Mouse (Mus musculus) midbrain, postnatal 0 days (tissue): ENCODE measurements at regions not wholly inside any gene's neighbourhood (a gene's known extent, or its start where the extent isn't known, plus 50 kb on each side); places are given as distances from the start of the nearest gene placed in this dataset.

ENCODE experiments used
- ATAC-seq: fragments of 200-750 bp; cut with Nextera tagmentation; 2 replicates; pipeline ENCODE4 v1.8.0; 2017; ENCODE audit warnings: moderate number of reproducible peaks, mild to moderate bottlenecking, moderate TSS enrichment, moderate library complexity; ENCODE audit not compliant: low FRiP score
- DNase-seq: peaks from one replicate; pipeline ENCODE4 v3.0.0-alpha.2; 2015; ENCODE audit warnings: low spot score
- H3K27ac ChIP-seq: fragments of 300-500 bp; sonication (generic); 2 replicates; pipeline ENCODE4 v1.5.1; 2014; ENCODE audit warnings: low read depth, mild to moderate bottlenecking, low read length, mixed read lengths
- H3K27me3 ChIP-seq: fragments of 300-500 bp; sonication (generic); 2 replicates; pipeline ENCODE4 v1.6.1; 2014; ENCODE audit warnings: low read length, control low read depth, mixed read lengths; ENCODE audit not compliant: insufficient read depth
- H3K36me3 ChIP-seq: fragments of 300-500 bp; sonication (generic); 2 replicates; pipeline ENCODE4 v1.6.1; 2014; ENCODE audit warnings: low read length, control low read depth, mixed read lengths; ENCODE audit not compliant: insufficient read depth
- H3K4me1 ChIP-seq: fragments of 300-500 bp; sonication (generic); 2 replicates; pipeline ENCODE4 v1.6.1; 2014; ENCODE audit warnings: mild to moderate bottlenecking, control low read depth, antibody characterized with exemption, low read length, mixed read lengths; ENCODE audit not compliant: insufficient read depth
- H3K4me2 ChIP-seq: fragments of 300-500 bp; sonication (generic); 2 replicates; pipeline ENCODE4 v1.6.1; 2014; ENCODE audit warnings: low read depth, mild to moderate bottlenecking, low read length, mixed read lengths; ENCODE audit not compliant: poor library complexity, severe bottlenecking
- H3K4me3 ChIP-seq: fragments of 300-500 bp; sonication (generic); 2 replicates; pipeline ENCODE4 v1.5.1; 2014; ENCODE audit warnings: low read depth, mild to moderate bottlenecking, low read length, moderate library complexity
- H3K9ac ChIP-seq: fragments of 300-500 bp; sonication (generic); replicated peaks from 2 replicates; pipeline ENCODE4 v1.6.1; 2014; ENCODE audit warnings: mild to moderate bottlenecking, low read length, moderate library complexity, mixed read lengths; ENCODE audit not compliant: poor library complexity, severe bottlenecking
- H3K9me3 ChIP-seq: fragments of 300-500 bp; sonication (generic); 2 replicates; pipeline ENCODE4 v1.6.1; 2016; ENCODE audit warnings: low read length, control low read depth
- CTCF ChIP-seq: IDR thresholded peaks from 2 replicates; pipeline ENCODE4 v1.5.1; 2016; ENCODE audit warnings: antibody characterized with exemption, mild to moderate bottlenecking
- WGBS: fragments of 180-500 bp; shearing (Covaris S2); extraction: QIAGEN DNeasy Blood & Tissue Kit; methylation state at CpG from one replicate; pipeline ENCODE4 v1.1.7; 2014; 5-methylcytosine and 5-hydroxymethylcytosine counted together

- ATAC-seq (no peak), DNase-seq (no peak)
- TF ChIP-seq CTCF: no peak
- Histone ChIP-seq H3K4me2 (no peak overlapping the region), H3K4me1 (no peaks in the 10 kb centered on the region; the same call in 1 of the 2 replicates), H3K27me3 (no peaks in the 10 kb centered on the region), H3K4me3 (no peak overlapping the region), H3K9me3 (no peaks in the 10 kb centered on the region), H3K27ac (no peak overlapping the region), H3K36me3 (no peaks in the 10 kb centered on the region), H3K9ac (no peak overlapping the region)
- WGBS: 69% methylated on average over 2 of the region's 2 CpGs
Observed at GRCm38 (mm10) chr2:33942085-33942484, 54.3 kb upstream of the Mvb12b start.

- Histone ChIP-seq H3K9ac (no peak overlapping the region), H3K27ac (no peak overlapping the region), H3K4me2 (no peak overlapping the region), H3K36me3 (no peaks in the 10 kb centered on the region), H3K27me3 (no peaks in the 10 kb centered on the region), H3K4me3 (no peak overlapping the region), H3K4me1 (no peaks in the 10 kb centered on the region; the same call in 1 of the 2 replicates), H3K9me3 (no peaks in the 10 kb centered on the region)
- TF ChIP-seq CTCF: no peak
- DNase-seq (peak; percentile 28), ATAC-seq (no peak)
- WGBS: 74% methylated on average over 11 of the region's 11 CpGs
Observed at GRCm38 (mm10) chr2:33941316-33941715, 53.6 kb upstream of the Mvb12b start.

DNA sequence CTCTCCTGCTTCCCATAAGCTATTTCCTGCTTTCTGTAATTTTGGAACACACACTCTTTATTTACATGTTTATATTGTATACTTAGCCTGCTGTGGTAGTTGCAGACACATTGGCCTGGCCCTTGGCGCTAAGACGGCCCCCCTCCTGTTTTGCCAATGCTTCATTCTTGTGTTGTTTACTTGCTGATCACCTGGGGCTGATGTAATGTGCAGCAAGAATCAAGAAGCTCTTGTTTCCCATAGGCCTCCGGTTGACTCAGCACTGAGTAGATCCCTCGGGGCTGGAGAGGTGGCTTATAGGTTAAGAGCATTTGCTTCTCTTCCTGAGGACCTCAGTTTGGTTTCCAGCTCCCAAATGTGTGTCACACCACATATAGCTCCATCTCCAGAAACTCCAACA is 52.1 kb upstream of the Mvb12b start:
- ATAC-seq (no peak), DNase-seq (no peak)
- no peak for TF ChIP-seq CTCF
- H3K4me2 ChIP-seq: no peak overlapping the region
- no peaks in the 10 kb centered on the region for H3K9me3 ChIP-seq
- H3K27me3 ChIP-seq: no peaks in the 10 kb centered on the region
- WGBS: 93% methylated on average over 4 of the region's 4 CpGs
- H3K27ac ChIP-seq: no peak overlapping the region
- no peak overlapping the region for H3K9ac ChIP-seq
- H3K4me3 ChIP-seq: no peak overlapping the region
- no peaks in the 10 kb centered on the region for H3K36me3 ChIP-seq
- H3K4me1 ChIP-seq: no peaks in the 10 kb centered on the region; the same call in 1 of the 2 replicates
